Mouse (Mus musculus) heart, embryonic 16.5 days (tissue): Measurements from ENCODE around the gene Dicer1. TPM values are rescaled to one million over a fixed set of nuclear protein-coding genes. Genes with fewer than 3 reads are reported as not detected.

Experiments
- polyA plus RNA-seq: library from polyadenylated mRNA; unstranded; fragments of >200 nt; fragmentation: Nextera tagmentation; extraction: Ambion mirVana; gene quantifications from 2 replicates; pipeline ENCODE4 v1.2.1, GENCODE M21; 2015

Dicer1 gene
- polyA plus RNA-seq, 1 experiment from 2014 or later, result 15.0 TPM

Other genes starting within 250 kb of the Dicer1 start
- 0.49 and 0.76 TPM in 2 replicates for gene Clmn, start 113.1 kb upstream of the Dicer1 start, polyA plus RNA-seq